Mouse (Mus musculus): ENCODE measurements around the gene Selenoo. TPM values are rescaled to one million over a fixed set of nuclear protein-coding genes. Genes with fewer than 3 reads are reported as not detected.
A peak's percentile ranks its signal among the peaks of the same experiment; 100 is the strongest.

Selenoo gene
- polyA plus RNA-seq, 2 experiments from 2014 or later, result 8.8 to 14.0 TPM

DNA sequence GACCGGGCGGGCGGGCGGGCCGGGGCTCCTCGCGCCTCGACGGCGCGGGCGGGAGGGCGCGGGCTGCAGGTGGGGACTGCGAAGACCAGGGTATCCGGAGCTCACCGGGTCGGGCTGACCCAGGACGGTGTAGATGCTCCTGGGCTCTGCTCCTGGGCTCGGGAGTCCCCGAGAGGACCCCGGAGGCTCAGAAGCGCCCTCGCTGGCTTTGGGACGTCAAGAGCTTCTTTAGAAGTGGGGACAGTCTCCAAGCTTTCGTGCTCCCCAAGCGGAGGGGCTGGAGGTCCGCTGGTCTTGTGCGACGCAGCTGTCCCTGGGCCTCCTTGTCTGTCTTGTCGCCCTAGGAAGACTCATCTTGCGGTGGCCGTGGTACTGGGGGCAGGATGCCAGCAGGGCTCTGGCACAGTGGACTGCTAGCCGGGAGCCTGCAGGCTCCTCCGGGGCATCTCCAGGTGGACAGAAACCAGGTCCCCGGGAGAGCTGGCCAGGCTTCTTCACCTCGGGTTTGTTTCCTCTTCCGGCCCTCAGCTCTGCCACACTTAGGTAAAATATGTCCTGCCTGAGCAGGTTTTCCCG, 12.6 kb upstream of the Selenoo start:
- no peak for ATAC-seq

DNA sequence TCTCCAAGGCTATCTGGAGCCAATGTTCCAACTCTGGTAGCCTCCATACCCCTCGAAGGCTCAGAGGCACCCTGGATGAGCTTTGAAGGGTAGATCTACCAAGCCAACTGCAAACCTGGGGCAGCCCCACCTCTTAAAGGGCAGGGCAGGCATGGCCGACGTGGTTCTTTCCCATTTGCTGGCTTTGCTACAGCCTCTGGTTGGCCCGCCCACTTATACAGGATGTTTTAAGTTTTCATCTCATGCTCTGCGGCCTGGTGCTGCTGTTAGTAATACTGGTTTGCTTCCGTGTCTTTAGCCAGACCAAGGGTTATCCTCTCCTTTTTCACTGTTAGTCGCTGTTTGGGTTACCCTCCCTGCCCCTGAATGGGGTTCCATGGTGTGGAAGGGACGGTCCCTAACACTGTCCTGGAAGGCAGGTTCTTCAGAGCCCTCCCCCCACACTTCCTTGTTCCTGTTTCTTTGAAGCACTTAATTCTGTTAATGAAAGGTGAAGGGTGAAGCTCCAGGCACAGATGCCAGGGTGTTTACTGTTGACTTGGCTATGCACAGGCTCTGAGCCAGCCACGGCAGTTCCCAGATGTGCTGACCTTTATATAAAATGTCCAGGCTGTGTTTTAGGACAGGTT, 10.6 kb upstream of the Selenoo start:
- peak; percentile 88 for ATAC-seq

DNA sequence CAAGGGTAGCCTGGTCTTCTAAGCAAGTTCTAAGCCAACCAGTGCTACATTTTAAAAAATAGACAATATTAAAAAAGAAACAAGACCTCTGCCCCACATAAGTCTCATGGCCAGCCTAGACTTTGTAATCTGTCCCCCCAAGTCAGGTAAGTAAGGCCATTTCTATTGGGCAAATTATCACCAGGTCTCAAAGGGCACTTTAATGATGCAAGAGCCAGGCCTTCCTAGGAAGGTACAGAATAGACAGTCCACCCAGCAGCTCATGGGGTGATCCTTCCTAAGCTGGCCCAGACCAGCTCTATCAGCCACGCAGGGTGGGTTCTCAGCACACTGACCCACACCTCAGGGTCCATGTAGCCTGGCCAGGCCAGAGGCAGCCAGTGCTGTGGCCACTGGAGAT, 5.0 kb upstream of the Selenoo start:
- ATAC-seq, result no peak

DNA sequence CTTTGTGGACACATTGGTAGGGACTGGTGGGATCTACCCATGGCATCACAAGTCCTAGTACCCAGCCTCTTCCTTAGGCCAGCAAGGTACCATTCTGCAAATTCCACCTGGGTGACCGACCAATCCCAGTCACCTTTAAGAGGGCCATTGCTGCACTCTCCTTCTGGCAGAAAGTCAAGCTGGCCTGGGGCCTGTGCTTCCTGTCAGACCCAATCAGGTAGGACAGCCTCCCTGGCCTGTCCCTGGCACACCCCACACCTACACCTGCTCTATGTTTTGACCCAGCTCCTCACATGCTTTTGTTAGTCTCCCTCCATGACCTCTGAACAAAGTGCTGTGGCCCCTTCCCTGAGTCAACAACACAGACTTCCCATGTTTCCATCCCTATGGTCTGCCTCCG, 4.1 kb upstream of the Selenoo start:
- ATAC-seq, result no peak

- peak; percentile 11 for ATAC-seq
Measured at GRCm38 (mm10) chr15:89089248-89090051, 566 bp downstream of the Selenoo start.

DNA sequence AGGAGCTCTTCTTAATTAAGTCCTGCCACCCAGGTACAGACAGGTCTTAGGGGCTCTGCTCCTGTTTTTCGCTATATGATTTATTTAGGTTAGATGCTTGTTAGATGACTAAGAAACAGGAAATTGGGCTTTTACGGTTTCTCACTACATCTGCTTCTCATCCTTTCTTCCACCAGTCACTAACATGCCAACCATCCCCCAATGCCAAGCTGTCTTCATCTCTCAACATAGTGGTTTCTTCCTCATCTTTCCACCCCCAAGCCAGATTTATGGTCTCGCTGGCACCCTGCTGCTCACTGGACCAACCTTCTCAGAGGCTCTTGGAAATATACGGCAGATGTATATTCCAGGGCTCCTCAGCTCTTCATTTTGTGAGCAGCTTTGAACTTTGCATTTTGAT, 1.8 kb downstream of the Selenoo start:
- ATAC-seq, result no peak

DNA sequence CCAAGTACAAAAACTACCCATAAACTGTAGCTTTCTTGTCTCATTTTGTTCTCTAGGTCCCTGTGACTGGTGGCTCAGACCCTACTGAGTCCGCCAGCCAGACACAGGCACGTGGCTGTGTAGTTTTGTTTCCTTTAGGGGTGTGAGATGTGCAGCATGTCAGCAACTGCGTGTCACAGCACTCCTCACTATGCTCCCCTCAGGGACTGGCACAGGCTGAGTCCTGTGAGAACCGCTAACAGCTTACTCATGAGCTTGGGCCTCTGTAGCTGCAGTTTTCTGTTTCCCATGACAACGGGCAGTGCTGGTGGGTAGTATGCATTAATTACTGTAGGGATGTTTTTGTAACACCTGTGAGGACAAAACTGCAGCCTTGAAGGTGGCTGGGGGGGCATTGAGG, 3.3 kb downstream of the Selenoo start:
- no peak for ATAC-seq

DNA sequence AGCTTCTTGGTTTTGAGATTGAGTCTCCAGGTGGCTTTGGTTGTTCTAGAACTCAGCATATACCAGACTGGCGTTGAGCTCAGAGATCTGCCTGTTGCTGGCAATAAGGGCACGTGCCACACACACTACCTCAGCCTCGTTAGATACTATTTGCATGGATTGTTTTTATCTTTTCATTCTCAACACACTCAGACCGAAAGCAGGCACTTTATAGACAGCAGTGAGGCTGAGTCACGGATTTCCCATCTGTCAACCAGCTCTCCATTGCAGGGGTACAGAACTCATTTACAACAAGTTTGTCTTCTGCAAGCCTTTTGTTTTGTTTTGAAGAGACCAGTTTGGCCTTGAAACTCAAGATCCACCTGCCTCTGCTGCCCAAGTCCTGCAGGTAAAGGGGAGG, 8.6 kb downstream of the Selenoo start:
- no peak for ATAC-seq

DNA sequence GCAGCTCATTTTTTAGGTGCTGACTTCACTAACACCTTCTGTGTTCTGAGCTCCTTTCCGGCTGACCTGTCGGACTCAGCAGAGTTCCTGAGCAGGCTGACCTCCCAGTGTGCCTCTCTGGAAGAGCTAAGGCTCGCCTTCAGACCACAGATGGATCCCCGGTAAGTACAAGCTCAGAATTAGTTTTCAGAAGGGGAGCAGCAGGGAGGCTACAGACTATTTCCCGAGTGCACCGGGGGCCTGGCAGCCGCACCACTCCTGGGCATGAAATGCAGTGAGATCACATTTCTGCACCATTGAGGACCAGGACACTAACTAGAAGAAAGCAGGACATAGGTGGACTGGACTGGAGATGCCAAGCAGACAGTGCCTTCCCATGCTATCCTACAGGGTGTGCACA, 9.7 kb downstream of the Selenoo start:
- ATAC-seq, result no peak

GRCm38 (mm10) chr15:89100823-89101222, 11.9 kb downstream of the Selenoo start:
- no peak for ATAC-seq

- ATAC-seq, result no peak
Measured at GRCm38 (mm10) chr15:89102646-89103045, 13.8 kb downstream of the Selenoo start.

DNA sequence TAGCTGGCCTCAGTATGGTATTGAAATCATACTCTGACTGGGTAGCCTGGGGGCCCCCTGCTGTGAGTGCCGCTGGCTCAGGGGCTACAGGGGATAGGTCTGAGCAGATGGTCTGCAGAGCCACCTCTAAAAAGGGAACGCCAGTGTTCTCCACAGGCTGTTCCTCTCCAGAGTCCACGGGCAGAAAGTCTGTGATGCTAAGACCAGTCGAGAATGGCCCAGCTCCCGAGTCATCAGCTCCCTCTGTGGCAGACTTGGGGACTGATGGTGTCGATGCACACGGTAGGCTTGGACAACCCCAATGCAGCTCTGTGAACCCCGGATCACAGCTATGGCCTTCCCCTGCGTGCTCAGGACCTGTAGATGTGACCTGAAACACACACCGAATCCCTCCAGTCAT, 15.0 kb downstream of the Selenoo start:
- no peak for ATAC-seq

DNA sequence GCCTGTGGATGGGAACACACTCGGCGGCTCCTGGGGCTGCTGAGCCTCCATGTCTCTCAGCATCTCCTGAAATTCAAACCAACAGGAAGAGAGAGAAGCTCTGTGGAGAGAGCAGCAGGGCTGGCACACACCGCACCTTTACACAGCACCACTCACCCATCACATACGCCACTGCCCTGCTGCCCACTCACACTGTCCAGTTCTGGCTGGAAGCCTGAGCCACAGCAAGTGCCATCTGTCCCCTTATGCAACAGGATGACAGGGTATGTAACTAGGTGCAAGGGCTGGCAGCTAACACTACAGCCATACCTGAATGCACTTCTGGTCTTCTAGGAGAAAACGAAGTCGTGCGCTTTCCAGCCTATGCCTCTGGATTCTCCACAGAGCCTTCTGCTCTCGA, 15.5 kb downstream of the Selenoo start:
- no peak for ATAC-seq

DNA sequence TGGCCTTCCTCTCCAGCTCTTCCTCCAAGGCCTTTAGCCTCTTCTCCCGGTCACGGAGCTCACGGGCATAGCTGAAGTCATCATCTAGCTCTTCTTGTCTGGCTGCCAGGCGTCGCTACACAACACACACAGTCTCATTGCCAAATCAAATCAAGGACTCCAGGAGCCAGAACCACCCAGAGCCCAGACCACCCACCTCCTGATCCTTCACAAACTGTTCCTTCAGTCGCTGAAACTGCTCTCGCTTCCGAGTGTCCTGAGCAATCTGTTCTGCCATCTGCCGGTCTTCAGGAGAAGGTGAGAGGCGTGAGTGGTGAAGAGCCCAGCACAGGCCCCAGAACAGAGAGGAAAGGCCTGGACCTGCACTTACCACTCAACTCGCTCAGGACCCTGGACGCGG, 17.2 kb downstream of the Selenoo start:
- ATAC-seq, result no peak

GRCm38 (mm10) chr15:89106976-89107375, 18.1 kb downstream of the Selenoo start:
- no peak for ATAC-seq

- no peak for ATAC-seq
Measured at GRCm38 (mm10) chr15:89110147-89110546, 21.3 kb downstream of the Selenoo start.

DNA sequence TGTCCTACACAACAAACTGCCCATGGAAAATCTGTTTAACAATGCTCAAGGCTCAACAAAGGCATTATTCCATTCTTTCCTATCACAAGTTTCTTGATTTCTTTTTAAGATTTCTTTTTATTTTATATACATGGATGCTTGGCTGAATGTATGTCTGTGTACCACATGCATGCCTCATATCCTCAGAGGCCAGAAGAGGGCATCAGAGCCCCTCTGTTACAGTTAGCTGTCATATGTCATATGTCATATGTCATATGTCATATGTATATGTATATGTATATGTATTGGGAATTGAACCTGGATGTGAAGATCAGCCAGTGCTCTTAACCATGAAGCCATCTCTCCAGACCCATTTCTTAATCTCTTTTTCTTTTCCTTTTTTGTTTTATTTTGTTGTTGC, 29.1 kb downstream of the Selenoo start:
- peak; percentile 48 for ATAC-seq

DNA sequence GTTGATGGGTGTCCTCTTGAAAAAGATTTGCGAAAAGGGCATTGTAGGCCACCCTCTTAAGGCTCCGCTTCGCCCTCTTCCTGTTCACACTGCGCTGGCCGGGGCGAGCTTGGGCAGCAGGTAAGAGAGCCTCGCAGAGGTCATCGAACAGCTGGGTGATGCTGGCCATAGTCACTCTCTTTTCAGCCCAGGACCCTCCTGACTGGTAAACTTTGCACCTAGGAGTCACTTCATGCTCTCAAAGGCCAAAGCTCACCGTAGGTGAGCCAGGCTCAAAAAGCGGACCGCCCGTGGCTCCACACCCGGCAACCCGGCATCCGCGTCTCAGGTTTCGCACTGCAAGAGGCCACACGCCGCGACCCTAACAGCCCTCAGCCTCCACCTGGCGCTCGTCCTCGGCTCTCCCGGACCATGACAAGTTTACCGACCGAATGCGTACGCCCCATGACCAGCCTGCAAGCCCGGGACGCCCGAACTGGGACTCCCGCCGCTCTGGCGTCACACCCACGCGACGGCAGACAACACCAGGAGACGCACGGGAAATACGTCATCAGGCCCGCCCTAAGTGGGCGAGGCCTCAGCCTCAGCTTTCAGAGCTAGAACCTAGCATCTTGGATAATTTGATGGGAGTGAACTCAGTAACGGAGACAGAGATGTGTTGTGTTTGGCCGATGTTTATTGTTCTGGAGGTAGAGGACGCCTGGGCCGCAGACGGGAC, 33.9 kb downstream of the Selenoo start, which contains the start of gene Tubgcp6:
Gene Tubgcp6 (minus strand): TSS at position 464 of the 718 bp plus-strand sequence.
- ATAC-seq, result peak; percentile 91

GRCm38 (mm10) chr15:89123595-89123994, 34.7 kb downstream of the Selenoo start:
- no peak for ATAC-seq

DNA sequence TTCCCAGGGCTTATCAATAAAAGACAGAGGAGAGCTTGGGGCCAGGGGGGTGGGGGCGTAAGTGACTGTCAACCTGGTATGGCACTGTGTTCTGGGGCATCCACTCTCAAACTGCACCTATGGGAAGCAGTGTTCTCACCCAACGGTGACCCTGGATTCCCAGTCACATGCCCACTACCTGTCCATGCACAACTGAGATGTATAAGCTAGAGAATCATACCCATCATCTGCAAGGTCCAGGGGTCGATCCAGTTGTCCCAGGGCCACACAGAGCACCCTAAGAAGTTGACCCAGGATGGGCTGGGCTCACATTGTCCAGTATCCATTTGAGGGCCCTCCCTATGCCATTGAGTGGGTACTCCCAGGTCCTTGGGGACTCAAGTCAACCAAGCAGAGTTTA, 35.4 kb downstream of the Selenoo start:
- ATAC-seq, result no peak

GRCm38 (mm10) chr15:89125351-89125750, 36.5 kb downstream of the Selenoo start:
- ATAC-seq, result no peak

DNA sequence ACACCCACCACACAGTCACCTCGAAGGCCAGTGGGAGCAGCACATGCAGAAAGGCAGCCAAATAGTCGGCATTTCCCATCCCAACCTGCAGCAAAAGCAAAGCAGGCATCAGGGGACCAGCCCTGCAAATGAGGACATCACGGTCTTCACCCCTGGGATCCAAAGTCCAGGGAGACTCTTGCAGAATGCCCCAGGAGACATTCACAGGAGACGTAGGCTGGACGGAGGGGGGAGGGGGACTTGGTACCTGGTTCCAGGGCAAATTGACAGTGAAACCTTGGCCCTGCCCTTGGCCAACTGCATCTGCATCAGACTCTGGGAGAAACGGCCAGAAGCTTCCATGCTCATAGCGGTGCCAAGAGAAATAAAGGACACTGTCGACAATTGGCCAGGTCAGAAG, 37.7 kb downstream of the Selenoo start:
- ATAC-seq, result no peak

DNA sequence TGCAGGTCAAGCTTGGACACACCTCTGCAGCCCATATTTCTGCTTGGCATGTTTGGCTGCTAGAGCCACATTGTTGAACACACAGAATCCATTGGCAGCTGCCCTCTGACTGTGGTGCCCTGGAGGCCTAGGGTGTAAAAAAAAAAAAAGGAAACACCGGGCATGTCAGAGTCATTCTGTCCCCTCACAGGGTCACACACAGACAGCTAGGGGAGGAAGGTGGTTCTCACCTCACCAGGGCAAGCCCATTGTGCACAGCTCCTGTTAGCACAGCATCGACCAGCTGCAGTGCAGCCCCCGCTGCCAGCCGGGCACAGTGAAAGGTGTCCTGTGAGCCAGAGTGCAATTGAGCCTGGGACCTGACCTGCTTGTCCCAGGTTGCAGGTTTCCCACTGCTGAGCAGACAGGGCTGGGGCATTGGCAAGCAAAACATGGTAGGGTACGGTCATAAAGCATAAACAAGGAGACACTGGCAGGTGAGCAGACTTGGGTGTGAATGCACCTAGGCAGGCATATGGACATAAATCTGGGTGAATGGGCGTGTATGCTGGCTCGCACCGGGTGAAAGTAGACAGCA, 38.6 kb downstream of the Selenoo start:
- no peak for ATAC-seq
